Mouse (Mus musculus): ENCODE data around the gene Ankrd33b.

GRCm38 (mm10) chr15:31278090-31278489 lies 89.4 kb downstream of the Ankrd33b start:
- TF ChIP-seq CTCF (IDR thresholded peaks at IDR 0.05; ENCODE audit: extremely low read depth, insufficient read depth, insufficient read length, insufficient replicate concordance) (no peak), POLR2A (IDR thresholded peaks at IDR 0.05; ENCODE audit: low read depth, low read length) (no peak)
